Mouse (Mus musculus) thymus, adult 2 months (tissue): ENCODE measurements around the gene Grin3b. TPM values are rescaled to one million over a fixed set of nuclear protein-coding genes. Genes with fewer than 3 reads are reported as not detected.
A peak's percentile ranks its signal among the peaks of the same experiment; 100 is the strongest.

Source experiments
- DNase-seq: peaks from one replicate; pipeline ENCODE4 v3.0.0; 2021
- H3K27ac ChIP-seq: fragments of 200-500 bp; 2 replicates; pipeline ENCODE4 v1.5.1; 2012; ENCODE audit warnings: low read length, control low read depth; ENCODE audit not compliant: control insufficient read depth, insufficient read depth
- H3K27me3 ChIP-seq: fragments of 200-500 bp; 2 replicates; pipeline ENCODE4 v1.6.1; 2012; ENCODE audit warnings: mild to moderate bottlenecking, low read length, moderate library complexity, mixed read lengths; ENCODE audit not compliant: control insufficient read depth, insufficient read depth
- H3K36me3 ChIP-seq: fragments of 200-500 bp; 2 replicates; pipeline ENCODE4 v1.6.1; 2012; ENCODE audit warnings: mild to moderate bottlenecking, low read length, moderate library complexity; ENCODE audit not compliant: control insufficient read depth, insufficient read depth
- H3K4me1 ChIP-seq: fragments of 200-500 bp; replicated peaks from 2 replicates; pipeline ENCODE4 v1.6.1; 2012; ENCODE audit warnings: low read length; ENCODE audit not compliant: control insufficient read depth, insufficient read depth
- H3K4me3 ChIP-seq: fragments of 200-500 bp; 2 replicates; pipeline ENCODE4 v1.5.1; 2012; ENCODE audit warnings: mild to moderate bottlenecking, low read length, control low read depth, moderate library complexity; ENCODE audit not compliant: control insufficient read depth, insufficient read depth
- CTCF ChIP-seq: fragments of 200-500 bp; IDR thresholded peaks from 2 replicates; pipeline ENCODE4 v1.5.1; 2012; ENCODE audit warnings: mild to moderate bottlenecking, control low read depth, low read length, moderate library complexity, borderline replicate concordance; ENCODE audit not compliant: control insufficient read depth, poor library complexity, insufficient read depth; ENCODE audit errors: extremely low read depth
- POLR2A ChIP-seq: fragments of 200-500 bp; IDR thresholded peaks from 2 replicates; pipeline ENCODE4 v1.6.1; 2012; ENCODE audit warnings: mild to moderate bottlenecking, low read length, control low read depth, moderate library complexity; ENCODE audit not compliant: control insufficient read depth, poor library complexity, insufficient read depth; ENCODE audit errors: extremely low read depth
- WGBS: fragments of 180-500 bp; shearing (Covaris S2); methylation state at CpG from one replicate; pipeline ENCODE4 v1.1.7; 2018; 5-methylcytosine and 5-hydroxymethylcytosine counted together
- polyA plus RNA-seq: library from polyadenylated mRNA; depleted of rRNA; stranded (reverse); fragments of >200 nt; gene quantifications from 2 replicates; pipeline ENCODE4 v1.2.3, GENCODE M21; 2012

The Grin3b gene
- polyA plus RNA-seq, 1 experiment: 0.07 TPM

DNA sequence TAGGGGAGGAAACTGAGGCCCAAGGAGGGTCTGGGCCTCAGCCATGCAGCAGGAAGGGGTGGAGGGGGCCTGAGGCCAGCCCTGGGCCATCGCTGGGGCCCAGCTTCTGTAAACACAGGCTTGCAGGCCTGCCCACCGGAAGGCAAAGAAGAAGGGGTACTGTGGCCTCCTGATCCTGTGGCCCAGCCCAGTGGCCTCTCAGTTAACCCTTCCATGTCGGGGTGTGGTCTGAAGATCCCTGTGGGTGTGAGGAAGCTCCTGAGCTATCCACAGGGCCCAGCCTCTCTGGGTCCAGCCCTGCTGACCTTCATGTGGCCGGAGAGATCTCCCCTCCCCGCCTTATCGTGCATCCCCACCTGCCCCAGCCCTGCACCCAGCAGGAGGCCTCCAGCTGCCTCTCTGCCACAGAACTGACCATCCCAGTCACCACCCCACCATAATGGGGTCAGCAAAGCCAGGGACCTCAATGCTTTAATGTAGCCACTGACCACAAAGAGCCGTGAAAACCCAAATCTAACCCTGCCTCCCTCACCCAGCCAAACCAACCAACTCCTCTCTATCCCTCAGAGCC, 23.7 kb upstream of the Grin3b start:
- Histone ChIP-seq H3K27ac (no peak overlapping the region), H3K36me3 (no peaks in the 10 kb centered on the region), H3K4me3 (no peak overlapping the region), H3K27me3 (no peaks in the 10 kb centered on the region), H3K4me1 (no peaks in the 10 kb centered on the region)
- no peak for TF ChIP-seq POLR2A
- TF ChIP-seq CTCF: no peak
- 74% methylated on average over 7 of the region's 7 CpGs for WGBS
- DNase-seq: no peak

DNA sequence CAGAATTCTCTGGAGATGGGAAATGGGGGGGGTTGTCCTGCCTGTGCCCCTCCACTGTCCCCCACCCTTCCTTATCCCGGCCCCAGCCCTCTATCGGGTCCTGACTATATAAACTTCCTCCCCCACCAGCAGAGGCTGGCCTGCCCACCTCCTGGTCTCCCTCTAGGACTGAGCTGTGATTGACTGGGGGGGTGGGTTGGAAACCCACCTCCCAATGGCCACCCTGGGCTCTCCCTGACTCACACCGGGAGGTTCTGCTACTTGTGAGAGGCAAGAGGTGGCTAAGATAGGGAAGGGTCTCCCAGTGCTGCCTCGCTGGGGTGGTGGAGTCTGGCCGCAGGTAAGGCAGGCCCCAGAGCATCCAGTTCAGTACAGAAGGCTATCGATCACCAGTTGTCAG, 23.0 kb upstream of the Grin3b start:
- no peaks in the 10 kb centered on the region for H3K27me3 ChIP-seq
- no peaks in the 10 kb centered on the region for H3K36me3 ChIP-seq
- no peaks in the 10 kb centered on the region for H3K4me1 ChIP-seq
- DNase-seq: no peak
- no peak for TF ChIP-seq POLR2A
- TF ChIP-seq CTCF: no peak
- no peak overlapping the region for H3K4me3 ChIP-seq
- WGBS: 89% methylated on average over 6 of the region's 6 CpGs
- H3K27ac ChIP-seq: no peak overlapping the region

DNA sequence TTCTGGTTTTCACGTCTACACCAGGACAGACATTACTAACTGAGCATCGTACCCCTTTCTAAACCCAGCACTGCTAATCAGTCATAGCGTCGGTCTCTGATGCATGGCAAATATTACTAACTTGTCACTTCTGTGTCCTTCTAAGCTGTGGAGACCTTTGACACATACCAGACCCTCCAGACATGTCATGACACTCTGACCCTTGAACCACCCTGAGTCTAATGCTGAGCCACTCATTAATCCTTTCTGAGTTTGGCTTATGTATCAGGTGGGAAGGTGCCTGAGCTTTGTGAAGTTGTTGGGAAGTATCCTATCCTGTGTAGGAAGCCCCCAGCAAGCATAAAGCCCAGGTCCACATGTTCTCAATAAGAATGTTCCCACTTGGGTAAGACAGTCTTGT, 20.6 kb upstream of the Grin3b start:
- Histone ChIP-seq H3K36me3 (no peaks in the 10 kb centered on the region), H3K27ac (no peak overlapping the region), H3K27me3 (no peaks in the 10 kb centered on the region), H3K4me1 (no peaks in the 10 kb centered on the region), H3K4me3 (no peak overlapping the region)
- TF ChIP-seq CTCF: no peak
- no peak for TF ChIP-seq POLR2A
- DNase-seq: no peak
- 96% methylated on average over 4 of the region's 4 CpGs for WGBS

DNA sequence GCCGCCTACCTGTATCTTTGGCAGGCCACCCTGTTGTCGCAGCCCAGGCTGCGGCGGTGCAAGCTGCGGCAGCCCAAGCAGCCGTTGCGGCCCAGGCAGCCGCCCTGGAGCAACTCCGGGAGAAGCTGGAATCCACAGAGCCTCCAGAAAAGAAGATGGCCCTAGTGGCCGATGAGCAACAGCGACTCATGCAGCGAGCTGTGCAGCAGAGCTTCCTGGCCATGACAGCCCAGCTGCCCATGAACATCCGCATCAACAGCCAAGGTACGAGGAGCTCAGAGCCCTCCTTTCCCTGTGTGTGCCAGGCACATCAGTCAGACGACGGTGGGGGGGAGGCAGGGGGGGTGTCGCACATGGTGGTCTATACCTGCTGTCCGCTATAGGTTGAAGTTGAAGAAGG, 19.9 kb upstream of the Grin3b start:
- TF ChIP-seq POLR2A: no peak
- no peak for TF ChIP-seq CTCF
- H3K27ac ChIP-seq: no peak overlapping the region
- no peaks in the 10 kb centered on the region for H3K27me3 ChIP-seq
- no peak overlapping the region for H3K4me3 ChIP-seq
- no peak for DNase-seq
- 97% methylated on average over 18 of the region's 18 CpGs for WGBS
- H3K36me3 ChIP-seq: no peaks in the 10 kb centered on the region
- no peaks in the 10 kb centered on the region for H3K4me1 ChIP-seq

DNA sequence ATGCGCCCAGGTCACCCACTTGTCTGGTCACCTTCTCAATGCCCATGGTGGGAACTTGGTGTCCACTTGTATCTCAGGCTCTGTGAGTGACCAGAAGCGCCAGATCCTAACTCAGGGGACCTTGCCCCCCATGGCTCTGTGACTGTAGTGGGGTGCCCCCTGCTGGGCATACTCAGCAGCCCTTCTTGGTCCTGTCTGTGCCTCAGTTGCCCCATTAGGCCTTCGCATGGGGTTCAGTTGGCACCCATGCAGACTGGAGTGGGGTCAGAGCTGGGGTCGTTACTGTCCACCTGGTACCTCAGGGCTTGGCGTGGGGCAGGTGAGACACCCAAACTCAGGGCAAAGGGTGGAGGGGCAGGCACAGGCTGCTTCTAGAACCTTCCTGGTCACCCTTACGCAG, 16.6 kb upstream of the Grin3b start:
- TF ChIP-seq CTCF (peak; percentile 79), POLR2A (no peak)
- peak; percentile 51 for DNase-seq
- H3K4me1 ChIP-seq: peaks cover 2% of the 10 kb centered on the region

DNA sequence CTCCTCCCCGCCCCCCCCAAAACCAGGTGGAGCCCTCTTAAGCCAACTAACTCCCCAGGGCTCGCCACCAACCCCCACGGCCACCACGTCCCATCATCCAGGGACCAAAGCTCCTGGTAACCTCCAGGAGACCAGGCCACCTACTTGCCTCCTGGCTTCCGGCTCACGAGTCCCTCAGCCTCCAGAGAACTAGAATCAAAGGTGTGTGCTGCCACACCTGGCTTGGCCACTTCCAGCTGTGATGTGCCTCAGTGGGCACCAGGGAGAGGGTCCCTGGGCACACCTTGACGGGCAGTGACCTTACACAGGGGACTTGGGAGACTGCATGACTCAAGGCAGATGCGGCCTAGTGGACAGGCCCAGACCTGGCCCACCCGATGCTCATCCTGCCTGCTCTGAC, 14.8 kb upstream of the Grin3b start:
- WGBS: 93% methylated on average over 9 of the region's 9 CpGs
- Histone ChIP-seq H3K4me1 (peaks cover 7% of the 10 kb centered on the region), H3K27me3 (no peaks in the 10 kb centered on the region), H3K4me3 (no peak overlapping the region), H3K27ac (no peak overlapping the region), H3K36me3 (no peaks in the 10 kb centered on the region)
- DNase-seq: no peak
- TF ChIP-seq POLR2A (no peak), CTCF (no peak)

More for the DNA sequence above, 16.6 kb upstream of the Grin3b start:
- H3K4me3 ChIP-seq: no peak overlapping the region
- H3K27me3 ChIP-seq: no peaks in the 10 kb centered on the region
- H3K27ac ChIP-seq: no peak overlapping the region
- 88% methylated on average over 6 of the region's 6 CpGs for WGBS
- H3K36me3 ChIP-seq: no peaks in the 10 kb centered on the region

DNA sequence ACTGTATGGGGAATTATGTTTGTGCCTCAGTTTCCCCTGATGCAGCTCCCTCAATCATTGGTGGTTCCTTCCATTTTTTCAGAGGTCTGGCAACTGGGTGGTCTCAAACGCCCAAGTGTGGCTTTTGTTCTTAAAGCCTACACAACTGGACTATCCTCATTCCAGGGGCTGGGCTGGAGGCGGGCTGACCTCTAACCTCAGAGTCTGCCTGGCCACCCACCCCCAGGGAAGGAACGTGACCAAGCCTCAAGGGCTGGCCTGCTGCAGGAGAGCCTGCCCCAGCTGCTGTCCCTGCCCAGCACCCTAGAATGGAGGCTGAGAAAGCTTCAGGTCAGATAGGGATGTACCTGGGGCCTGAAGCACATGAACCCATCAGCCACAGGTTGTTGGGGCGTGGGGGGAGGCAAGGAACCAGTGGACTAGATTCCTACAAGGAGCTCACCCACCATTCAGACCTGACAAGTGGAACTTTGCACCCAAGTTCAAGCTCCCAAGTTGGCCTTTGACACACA, 13.8 kb upstream of the Grin3b start:
- Histone ChIP-seq H3K27me3 (no peaks in the 10 kb centered on the region), H3K27ac (no peak overlapping the region), H3K4me3 (no peak overlapping the region), H3K4me1 (peaks cover 8% of the 10 kb centered on the region), H3K36me3 (no peaks in the 10 kb centered on the region)
- DNase-seq: no peak
- TF ChIP-seq POLR2A (no peak), CTCF (no peak)
- WGBS: 83% methylated on average over 4 of the region's 4 CpGs
